Mouse (Mus musculus) lung, postnatal 10 days (tissue): ENCODE results near the gene Slc2a10.
"Not testable (repeated sequence)": the region's sequence is repeated elsewhere in the genome, so short reads cannot be mapped to it uniquely, and the experiment has no call there.

Experiments used
- DNase-seq: peaks from one replicate; pipeline ENCODE4 v3.0.0; 2021

Slc2a10 gene

GRCm38 (mm10) chr2:165510466-165510865 is 6.9 kb downstream of the Slc2a10 start:
- no peak for DNase-seq

GRCm38 (mm10) chr2:165510914-165511458 is 7.4 kb downstream of the Slc2a10 start:
- not testable (repeated sequence) for DNase-seq

GRCm38 (mm10) chr2:165511530-165511929 is 7.9 kb downstream of the Slc2a10 start:
- not testable (repeated sequence) for DNase-seq

DNA sequence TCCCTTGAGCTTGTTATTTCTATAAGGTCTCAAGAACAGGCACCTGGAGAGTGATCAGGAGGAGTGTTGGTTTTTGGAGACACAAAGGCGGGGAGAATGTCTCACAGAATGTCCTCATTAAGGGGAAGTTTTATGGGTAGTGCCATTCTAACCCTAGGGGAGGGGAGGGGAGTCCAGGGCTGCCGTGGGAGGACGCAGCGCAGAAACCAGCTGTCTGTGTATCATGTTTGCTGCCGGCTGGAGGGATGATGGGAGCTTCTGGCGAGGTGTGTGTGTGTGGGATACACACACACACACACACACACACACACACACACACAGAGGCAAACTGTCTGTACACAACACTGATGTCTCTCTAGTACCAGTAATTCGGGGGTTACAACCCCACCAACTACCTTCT is 8.8 kb downstream of the Slc2a10 start:
- no peak for DNase-seq

GRCm38 (mm10) chr2:165512870-165513600 is 9.4 kb downstream of the Slc2a10 start:
- DNase-seq: peak; percentile 66

DNA sequence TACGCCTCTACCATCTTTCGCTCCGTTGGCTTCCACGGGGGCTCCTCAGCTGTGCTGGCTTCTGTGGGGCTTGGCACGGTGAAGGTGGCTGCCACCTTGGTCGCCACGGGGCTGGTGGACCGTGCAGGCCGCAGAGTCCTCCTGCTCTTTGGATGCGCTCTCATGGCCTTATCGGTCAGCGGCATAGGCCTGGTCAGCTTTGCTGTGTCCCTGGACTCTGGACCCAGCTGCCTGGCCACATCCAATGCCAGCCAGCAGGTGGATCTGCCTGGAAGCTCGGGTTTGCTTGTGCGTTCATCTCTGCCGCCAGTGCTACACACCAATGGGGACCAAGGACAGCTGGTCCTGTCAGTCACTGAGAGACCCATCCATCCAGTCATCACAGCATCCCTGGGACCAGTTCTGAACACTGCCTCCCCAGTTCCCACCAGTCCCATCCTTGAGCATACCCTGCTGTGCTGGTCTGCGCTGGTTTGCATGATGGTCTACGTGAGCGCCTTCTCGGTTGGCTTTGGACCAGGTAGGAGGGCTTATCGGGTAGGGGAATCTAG is 11.7 kb downstream of the Slc2a10 start:
- DNase-seq: no peak

- no peak for DNase-seq
Observed at GRCm38 (mm10) chr2:165525609-165526008, 22.0 kb downstream of the Slc2a10 start.

- DNase-seq: peak; percentile 74
Observed at GRCm38 (mm10) chr2:165529106-165529505, 25.5 kb downstream of the Slc2a10 start.

DNA sequence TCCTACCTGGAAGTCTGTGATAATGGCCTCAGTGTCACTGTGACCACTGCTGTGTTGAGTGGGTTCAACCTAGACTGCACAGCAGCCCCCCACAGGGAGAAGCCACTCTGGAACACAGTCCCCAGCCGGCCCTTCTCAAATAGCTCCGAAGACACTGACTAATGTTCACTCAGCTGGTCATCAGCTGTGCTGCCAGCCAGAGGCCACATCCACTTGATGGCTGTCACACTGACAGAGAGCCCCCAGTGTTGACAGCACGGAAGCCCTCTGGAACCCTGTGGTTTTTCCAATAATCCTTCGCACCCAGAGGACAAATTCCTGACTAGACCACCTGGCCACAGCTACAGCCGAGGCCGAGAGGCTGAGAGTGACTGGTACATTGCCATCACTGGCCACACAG is 30.2 kb downstream of the Slc2a10 start:
- no peak for DNase-seq

DNA sequence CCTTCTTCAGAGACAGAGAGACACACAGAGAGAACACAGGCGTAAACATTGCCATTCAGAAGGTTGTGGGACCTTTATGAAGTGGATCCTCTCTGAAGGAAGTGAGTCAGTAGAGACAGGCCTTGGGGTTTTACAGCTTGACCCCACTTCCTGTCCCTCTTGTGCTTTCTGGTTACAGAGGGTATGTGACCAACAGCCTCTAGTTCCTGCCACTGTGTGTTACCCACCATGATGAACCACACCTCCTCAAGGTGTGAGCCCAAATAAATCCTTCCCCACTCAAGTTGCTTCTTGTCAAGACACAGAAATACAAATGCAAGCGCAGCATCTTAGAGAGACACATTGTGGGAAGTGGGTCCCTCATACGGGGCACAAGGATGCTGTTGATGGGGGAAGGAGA is 37.4 kb downstream of the Slc2a10 start:
- no peak for DNase-seq

GRCm38 (mm10) chr2:165542939-165543669 is 39.5 kb downstream of the Slc2a10 start:
- DNase-seq: no peak

DNA sequence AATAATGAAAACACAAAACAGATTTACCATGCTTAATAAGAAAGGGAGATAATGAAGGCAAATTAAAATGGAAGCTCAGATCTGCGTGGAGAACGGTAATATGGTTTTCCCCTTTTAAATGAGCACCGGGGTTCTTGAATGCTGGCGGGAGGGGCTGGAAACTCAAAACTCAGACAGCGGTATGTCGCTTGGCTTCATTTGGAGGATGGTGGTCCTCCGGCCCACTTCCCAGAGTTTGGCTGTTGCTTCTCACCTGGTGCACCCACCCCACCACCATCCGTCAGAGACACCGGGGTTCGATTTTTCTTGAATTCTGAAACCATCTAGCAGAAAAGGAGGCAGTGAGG is 40.1 kb downstream of the Slc2a10 start:
- DNase-seq: no peak

- no peak for DNase-seq
Observed at GRCm38 (mm10) chr2:165545687-165546086, 42.1 kb downstream of the Slc2a10 start.

- DNase-seq: no peak
Observed at GRCm38 (mm10) chr2:165546341-165546740, 42.8 kb downstream of the Slc2a10 start.

GRCm38 (mm10) chr2:165547410-165547809 is 43.8 kb downstream of the Slc2a10 start:
- peak; percentile 79 for DNase-seq

GRCm38 (mm10) chr2:165548627-165549026 is 45.0 kb downstream of the Slc2a10 start:
- no peak for DNase-seq

GRCm38 (mm10) chr2:165550410-165550809 is 46.8 kb downstream of the Slc2a10 start:
- DNase-seq: not testable (repeated sequence)

GRCm38 (mm10) chr2:165554066-165554465 is 50.5 kb downstream of the Slc2a10 start:
- no peak for DNase-seq

DNA sequence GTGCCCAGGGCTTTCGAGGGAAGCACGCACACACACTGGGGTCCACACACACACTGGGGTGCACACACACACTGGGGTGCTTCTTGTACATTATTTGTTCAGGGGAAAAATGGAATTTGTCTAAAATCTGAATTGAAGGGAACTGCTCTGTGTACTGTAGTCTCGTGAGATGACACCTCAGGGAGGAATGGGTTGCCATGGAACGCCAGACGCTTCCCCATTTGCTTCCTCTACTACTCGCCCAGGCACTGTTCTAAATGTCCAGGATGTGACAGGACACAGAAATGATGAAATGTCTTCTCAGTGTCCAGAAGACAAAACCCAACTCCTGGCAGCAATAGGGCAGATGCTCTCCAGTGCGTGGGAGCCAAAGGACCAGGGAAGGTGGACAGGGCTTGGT is 53.7 kb downstream of the Slc2a10 start:
- DNase-seq: no peak

DNA sequence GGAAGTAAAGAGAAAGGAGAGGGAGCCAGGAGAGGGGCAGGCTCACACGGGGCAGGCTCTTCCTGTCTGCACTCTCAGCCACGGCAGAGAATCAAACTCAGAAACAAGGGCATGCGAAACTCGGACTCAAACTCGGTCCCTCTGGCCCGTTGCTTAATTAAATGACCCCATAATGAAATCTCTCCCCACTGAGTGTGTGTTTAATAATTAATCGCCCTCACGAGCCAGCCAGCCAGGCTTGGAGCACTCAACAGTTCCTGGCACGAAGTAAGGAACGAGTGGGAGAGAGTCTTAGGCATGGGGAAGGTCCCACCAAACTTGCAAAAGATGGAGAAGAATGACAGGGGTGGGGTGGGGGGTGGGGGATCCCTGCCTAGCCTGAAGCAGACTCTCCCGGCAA is 55.3 kb downstream of the Slc2a10 start:
- DNase-seq: peak; percentile 15

- DNase-seq: no peak
Observed at GRCm38 (mm10) chr2:165559506-165560235, 56.1 kb downstream of the Slc2a10 start.

DNA sequence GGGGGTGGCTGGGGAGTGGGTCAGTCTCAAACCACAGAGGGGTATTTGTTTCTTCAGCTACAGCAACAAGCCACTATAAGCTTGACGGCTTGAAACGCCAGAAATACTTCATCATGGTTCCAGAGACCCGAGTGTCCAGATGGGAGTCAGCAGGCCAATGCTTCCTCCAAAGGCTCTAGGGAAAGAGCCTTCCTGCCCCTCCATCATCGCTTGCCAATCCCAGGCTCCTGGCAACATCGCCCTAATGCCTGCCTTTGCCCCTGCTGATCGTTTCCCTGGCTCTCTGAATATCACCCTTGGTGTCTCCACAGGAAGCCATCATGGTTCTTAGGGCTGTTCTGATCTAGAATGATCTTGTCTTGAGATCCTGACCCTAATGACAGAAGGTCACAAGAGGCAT is 58.3 kb downstream of the Slc2a10 start:
- no peak for DNase-seq
